Mouse (Mus musculus): ENCODE results near the gene Rapgef5. TPM values are rescaled to one million over a fixed set of nuclear protein-coding genes. Genes with fewer than 3 reads are reported as not detected.
A peak's percentile ranks its signal among the peaks of the same experiment; 100 is the strongest.
"Not testable (repeated sequence)": the region's sequence is repeated elsewhere in the genome, so short reads cannot be mapped to it uniquely, and the experiment has no call there.

Gene Rapgef5
- polyA plus RNA-seq, 1 experiment from 2014 or later: 6.1 TPM

GRCm38 (mm10) chr12:117776841-117777240 lies 260.6 kb downstream of the Rapgef5 start:
- WGBS: 73% methylated on average over 5 of the region's 5 CpGs
- H3K27me3 ChIP-seq (ENCODE audit: low read depth, poor library complexity, severe bottlenecking): no peaks in the 10 kb centered on the region
- no peak overlapping the region for H3K27ac ChIP-seq (replicated peaks)
- H3K4me3 ChIP-seq: no peak overlapping the region
- no peak for DNase-seq (ENCODE audit: low spot score)
- no peaks in the 10 kb centered on the region for H3K36me3 ChIP-seq
- H3K9me3 ChIP-seq (replicated peaks): no peaks in the 10 kb centered on the region
- H3K4me1 ChIP-seq: no peaks in the 10 kb centered on the region

- DNase-seq (ENCODE audit: low spot score): no peak
- H3K4me3 ChIP-seq: no peak overlapping the region
- no peaks in the 10 kb centered on the region for H3K9me3 ChIP-seq (replicated peaks)
- no peaks in the 10 kb centered on the region for H3K36me3 ChIP-seq
- H3K27me3 ChIP-seq (ENCODE audit: low read depth, poor library complexity, severe bottlenecking): no peaks in the 10 kb centered on the region
- H3K27ac ChIP-seq (replicated peaks): no peak overlapping the region
- peaks cover 14% of the 10 kb centered on the region for H3K4me1 ChIP-seq
- WGBS: 61% methylated on average over 2 of the region's 2 CpGs
Observed at GRCm38 (mm10) chr12:117781360-117781759, 265.1 kb downstream of the Rapgef5 start.

GRCm38 (mm10) chr12:117783426-117783825 lies 267.1 kb downstream of the Rapgef5 start:
- no peak for DNase-seq (ENCODE audit: low spot score)
- WGBS: 28% methylated on average over 1 of the region's 1 CpGs
- Histone ChIP-seq H3K9me3 (replicated peaks) (no peaks in the 10 kb centered on the region), H3K4me3 (no peak overlapping the region), H3K4me1 (peaks cover 24% of the 10 kb centered on the region), H3K27me3 (ENCODE audit: low read depth, poor library complexity, severe bottlenecking) (peaks cover 15% of the 10 kb centered on the region), H3K36me3 (no peaks in the 10 kb centered on the region), H3K27ac (replicated peaks) (no peak overlapping the region)

DNA sequence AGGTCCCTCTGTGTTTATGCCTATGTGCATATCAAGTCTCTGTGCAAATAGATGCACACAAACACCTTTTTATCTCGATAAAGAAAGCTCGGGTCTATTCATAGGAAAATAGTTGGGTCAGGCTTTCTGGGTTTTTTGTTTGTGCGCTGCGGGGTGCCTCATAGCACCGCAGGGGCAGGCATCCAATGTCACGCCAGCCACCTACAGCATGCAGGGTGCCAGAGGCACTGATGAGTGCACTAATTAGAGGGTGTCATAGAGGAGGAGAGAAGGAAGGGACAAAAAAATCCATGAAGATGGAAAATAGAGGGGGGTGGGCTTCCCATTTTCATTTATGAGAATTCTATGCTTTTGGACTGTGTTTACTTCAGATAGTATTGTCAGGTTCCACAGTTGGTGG lies 270.3 kb downstream of the Rapgef5 start:
- no peak for DNase-seq (ENCODE audit: low spot score)
- H3K4me3 ChIP-seq: no peak overlapping the region
- H3K9me3 ChIP-seq (replicated peaks): no peaks in the 10 kb centered on the region
- H3K36me3 ChIP-seq: no peaks in the 10 kb centered on the region
- no peak overlapping the region for H3K27ac ChIP-seq (replicated peaks)
- peaks cover 15% of the 10 kb centered on the region for H3K27me3 ChIP-seq (ENCODE audit: low read depth, poor library complexity, severe bottlenecking)
- H3K4me1 ChIP-seq: peaks cover 37% of the 10 kb centered on the region
- WGBS: 24% methylated on average over 6 of the region's 6 CpGs

DNA sequence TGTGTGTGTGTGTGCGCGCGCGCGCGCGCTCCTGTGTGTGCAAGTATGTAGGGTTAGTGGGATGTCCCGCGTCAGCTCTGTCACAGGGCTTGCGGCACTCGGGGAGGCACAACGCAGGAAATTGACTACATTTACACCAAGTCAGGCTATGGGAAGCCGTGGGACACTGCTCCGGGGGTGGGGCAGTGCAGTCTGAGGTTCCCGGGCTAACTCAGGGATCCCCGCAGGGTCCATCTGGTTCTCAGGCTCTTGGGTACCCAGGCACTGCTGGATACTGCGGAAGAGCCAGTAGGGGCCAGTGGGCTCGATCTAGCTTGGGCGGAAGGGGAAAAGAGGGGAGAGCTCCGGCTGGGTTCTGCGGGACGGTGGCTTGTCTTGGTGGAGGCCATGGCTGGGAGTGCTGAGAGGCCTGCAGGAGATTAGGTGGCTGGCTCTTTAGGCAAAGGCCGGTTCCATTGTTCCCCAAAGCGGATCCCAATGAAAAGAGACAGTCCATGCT lies 272.3 kb downstream of the Rapgef5 start:
- 10% methylated on average over 24 of the region's 24 CpGs for WGBS
- peak overlapping the region; percentile 55 for H3K4me3 ChIP-seq
- H3K4me1 ChIP-seq: peaks cover 32% of the 10 kb centered on the region
- H3K27ac ChIP-seq (replicated peaks): peak overlapping the region; percentile 93
- DNase-seq (ENCODE audit: low spot score): peak; percentile 69
- H3K27me3 ChIP-seq (ENCODE audit: low read depth, poor library complexity, severe bottlenecking): peaks cover 15% of the 10 kb centered on the region
- no peaks in the 10 kb centered on the region for H3K9me3 ChIP-seq (replicated peaks)
- H3K36me3 ChIP-seq: no peaks in the 10 kb centered on the region

DNA sequence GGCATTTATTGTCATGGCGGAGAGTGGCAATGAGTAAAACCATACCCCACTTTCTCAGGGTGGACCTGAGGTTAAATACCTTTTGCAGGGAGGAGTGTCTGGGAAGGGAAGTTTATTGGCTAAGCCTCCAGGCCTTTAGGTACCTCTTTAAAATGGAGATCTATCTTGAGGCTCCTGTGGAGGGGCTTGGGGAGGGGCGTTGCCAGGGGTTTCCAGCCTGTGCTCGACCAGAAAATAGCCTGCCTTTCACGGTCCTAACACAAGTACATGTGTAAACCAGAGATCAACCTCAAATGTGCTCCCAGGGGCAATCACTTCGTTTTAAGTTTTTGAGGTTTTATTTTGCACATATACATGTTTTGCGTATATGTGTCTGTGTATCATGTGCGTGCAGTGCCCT lies 272.7 kb downstream of the Rapgef5 start:
- 11% methylated on average over 7 of the region's 7 CpGs for WGBS
- Histone ChIP-seq H3K4me1 (peaks cover 28% of the 10 kb centered on the region), H3K9me3 (replicated peaks) (no peaks in the 10 kb centered on the region), H3K4me3 (peak overlapping the region; percentile 55), H3K27ac (replicated peaks) (peak overlapping the region; percentile 93), H3K36me3 (no peaks in the 10 kb centered on the region), H3K27me3 (ENCODE audit: low read depth, poor library complexity, severe bottlenecking) (peaks cover 15% of the 10 kb centered on the region)
- peak; percentile 69 for DNase-seq (ENCODE audit: low spot score)

DNA sequence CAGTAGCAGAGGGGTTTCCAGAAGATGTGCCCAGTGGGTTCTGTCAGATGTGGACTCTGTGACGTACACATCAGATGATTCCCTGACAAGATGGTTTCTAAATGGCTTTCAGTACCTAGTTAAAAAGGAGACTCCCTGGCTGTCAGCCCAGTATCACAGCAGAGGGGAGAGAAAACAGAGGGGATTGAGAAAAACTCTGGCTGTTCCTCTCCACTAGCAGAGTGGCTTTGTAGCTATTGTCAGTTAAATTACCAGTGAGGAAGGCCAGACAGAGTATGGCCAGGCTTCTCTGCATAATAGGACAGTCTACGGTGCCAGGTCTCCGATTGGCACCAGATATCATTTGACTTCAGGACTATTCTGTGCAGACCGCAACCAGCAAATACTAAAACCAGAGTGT lies 279.0 kb downstream of the Rapgef5 start:
- DNase-seq (ENCODE audit: low spot score): no peak
- Histone ChIP-seq H3K4me1 (no peaks in the 10 kb centered on the region), H3K36me3 (no peaks in the 10 kb centered on the region), H3K27ac (replicated peaks) (no peak overlapping the region), H3K4me3 (no peak overlapping the region), H3K9me3 (replicated peaks) (no peaks in the 10 kb centered on the region), H3K27me3 (ENCODE audit: low read depth, poor library complexity, severe bottlenecking) (no peaks in the 10 kb centered on the region; the same call in 1 of the 2 replicates)
- WGBS: 82% methylated on average over 4 of the region's 4 CpGs

DNA sequence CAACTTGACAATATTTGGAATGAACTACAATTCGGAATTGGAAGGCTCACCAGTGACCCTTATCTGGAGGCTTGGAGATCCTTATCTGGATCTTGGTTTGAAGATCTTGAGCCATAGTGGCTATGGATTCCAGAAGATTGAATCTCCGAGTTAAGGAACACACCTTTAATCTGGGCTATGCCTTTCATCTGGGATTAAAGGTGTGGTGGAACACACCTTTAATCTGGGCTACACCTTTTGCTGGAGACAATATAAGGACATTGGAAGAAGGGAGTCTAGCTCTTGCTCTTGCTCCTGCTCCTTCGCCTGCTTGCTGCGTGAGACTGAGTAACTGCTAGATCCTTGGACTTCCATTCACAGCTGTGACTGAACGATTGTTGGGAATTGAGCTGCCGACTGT lies 287.7 kb downstream of the Rapgef5 start, which contains the start of gene Cdca7l:
Gene Cdca7l, plus strand, starts transcription at position 301 of the 400 bp plus-strand sequence.
- DNase-seq (ENCODE audit: low spot score); H3K36me3 ChIP-seq; H3K4me3 ChIP-seq; H3K9me3 ChIP-seq (replicated peaks): not testable (repeated sequence)
- peaks cover 28% of the 10 kb centered on the region for H3K27me3 ChIP-seq (ENCODE audit: low read depth, poor library complexity, severe bottlenecking)
- peaks cover 36% of the 10 kb centered on the region for H3K4me1 ChIP-seq
- 100% methylated on average over 1 of the region's 6 CpGs for WGBS
- 0 out of 2 replicates have a peak within 1 kb of the TSS, but pooled peaks have one; percentile 2 for H3K27ac ChIP-seq (replicated peaks)

DNA sequence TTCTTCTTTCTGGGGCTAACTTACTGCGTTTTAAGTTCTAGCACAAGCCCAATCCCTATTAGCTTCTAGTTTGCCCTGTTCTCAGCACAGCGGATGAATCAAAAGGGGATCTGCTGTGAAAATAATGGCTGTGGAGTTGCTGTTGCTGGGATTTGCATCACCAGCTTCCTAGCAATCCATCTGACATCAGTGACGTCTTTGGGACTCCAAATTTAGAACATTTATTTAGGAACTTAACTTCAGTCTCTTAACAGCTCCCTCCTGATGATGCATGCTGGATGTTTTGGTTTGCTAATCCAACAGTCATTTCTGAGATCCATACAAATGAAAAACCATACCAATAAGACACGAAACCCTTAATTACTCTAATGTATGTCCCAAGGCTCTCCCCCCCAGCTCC lies 289.3 kb downstream of the Rapgef5 start:
- Histone ChIP-seq H3K9me3 (replicated peaks) (no peaks in the 10 kb centered on the region), H3K4me3 (no peak overlapping the region), H3K4me1 (peaks cover 52% of the 10 kb centered on the region), H3K27me3 (ENCODE audit: low read depth, poor library complexity, severe bottlenecking) (peaks cover 34% of the 10 kb centered on the region), H3K27ac (replicated peaks) (0 out of 2 replicates have a peak overlapping the region, but pooled peaks have one; percentile 2), H3K36me3 (no peaks in the 10 kb centered on the region)
- no peak for DNase-seq (ENCODE audit: low spot score)
- WGBS: 83% methylated on average over 4 of the region's 4 CpGs

GRCm38 (mm10) chr12:117806007-117806451 lies 289.8 kb downstream of the Rapgef5 start:
- Histone ChIP-seq H3K27ac (replicated peaks) (no peak overlapping the region), H3K4me1 (peaks cover 54% of the 10 kb centered on the region), H3K36me3 (no peaks in the 10 kb centered on the region), H3K4me3 (no peak overlapping the region), H3K27me3 (ENCODE audit: low read depth, poor library complexity, severe bottlenecking) (peaks cover 34% of the 10 kb centered on the region), H3K9me3 (replicated peaks) (no peaks in the 10 kb centered on the region)
- WGBS: 52% methylated on average over 12 of the region's 12 CpGs
- DNase-seq (ENCODE audit: low spot score): no peak

DNA sequence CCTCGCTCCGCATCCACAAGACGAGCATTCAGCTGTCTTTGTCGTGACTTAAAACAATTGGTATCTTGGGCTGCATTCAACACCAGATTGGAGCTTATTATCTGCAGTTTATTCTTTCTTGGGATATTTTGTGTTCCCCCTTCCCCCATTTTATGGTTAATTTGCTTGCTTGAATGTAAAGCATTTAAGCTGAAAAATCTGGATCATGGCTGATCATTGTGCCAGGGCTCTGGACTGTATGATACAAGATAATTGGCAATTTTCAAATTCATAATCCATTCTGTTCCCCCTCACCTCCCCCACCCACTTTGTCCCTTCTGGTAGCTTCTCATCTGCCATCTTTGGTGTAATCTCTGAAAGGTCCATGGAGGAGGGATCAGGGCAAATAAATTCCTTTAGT lies 290.2 kb downstream of the Rapgef5 start:
- Histone ChIP-seq H3K4me1 (peaks cover 54% of the 10 kb centered on the region), H3K27ac (replicated peaks) (no peak overlapping the region), H3K36me3 (no peaks in the 10 kb centered on the region), H3K4me3 (no peak overlapping the region), H3K9me3 (replicated peaks) (no peaks in the 10 kb centered on the region), H3K27me3 (ENCODE audit: low read depth, poor library complexity, severe bottlenecking) (peaks cover 37% of the 10 kb centered on the region)
- DNase-seq (ENCODE audit: low spot score): no peak
- 57% methylated on average over 4 of the region's 4 CpGs for WGBS

DNA sequence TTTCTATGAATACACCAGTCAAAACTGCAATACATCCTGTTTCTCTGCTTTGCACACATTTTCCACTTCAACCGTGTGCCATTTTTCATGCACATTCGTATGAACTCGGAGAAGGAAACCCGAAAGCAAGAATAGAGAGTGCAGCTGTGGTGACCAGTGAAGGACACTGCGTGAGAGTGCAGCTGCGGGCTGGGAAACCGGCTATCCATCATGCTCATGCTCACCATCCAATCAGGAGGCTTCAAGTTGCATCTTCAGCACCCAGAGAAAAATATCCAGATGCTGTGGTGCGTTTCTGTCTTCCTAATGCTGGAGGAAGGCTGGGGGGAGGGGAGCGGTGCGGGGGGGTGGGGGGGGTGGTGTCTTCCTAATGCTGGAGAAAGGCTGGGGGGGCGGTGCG lies 291.4 kb downstream of the Rapgef5 start:
- no peaks in the 10 kb centered on the region for H3K9me3 ChIP-seq (replicated peaks)
- H3K27me3 ChIP-seq (ENCODE audit: low read depth, poor library complexity, severe bottlenecking): peaks cover 41% of the 10 kb centered on the region
- peak overlapping the region; percentile 73 for H3K27ac ChIP-seq (replicated peaks)
- peaks cover 54% of the 10 kb centered on the region for H3K4me1 ChIP-seq
- peak overlapping the region; percentile 42 for H3K4me3 ChIP-seq
- no peaks in the 10 kb centered on the region for H3K36me3 ChIP-seq
- peak; percentile 19 for DNase-seq (ENCODE audit: low spot score)
- 48% methylated on average over 12 of the region's 12 CpGs for WGBS

DNA sequence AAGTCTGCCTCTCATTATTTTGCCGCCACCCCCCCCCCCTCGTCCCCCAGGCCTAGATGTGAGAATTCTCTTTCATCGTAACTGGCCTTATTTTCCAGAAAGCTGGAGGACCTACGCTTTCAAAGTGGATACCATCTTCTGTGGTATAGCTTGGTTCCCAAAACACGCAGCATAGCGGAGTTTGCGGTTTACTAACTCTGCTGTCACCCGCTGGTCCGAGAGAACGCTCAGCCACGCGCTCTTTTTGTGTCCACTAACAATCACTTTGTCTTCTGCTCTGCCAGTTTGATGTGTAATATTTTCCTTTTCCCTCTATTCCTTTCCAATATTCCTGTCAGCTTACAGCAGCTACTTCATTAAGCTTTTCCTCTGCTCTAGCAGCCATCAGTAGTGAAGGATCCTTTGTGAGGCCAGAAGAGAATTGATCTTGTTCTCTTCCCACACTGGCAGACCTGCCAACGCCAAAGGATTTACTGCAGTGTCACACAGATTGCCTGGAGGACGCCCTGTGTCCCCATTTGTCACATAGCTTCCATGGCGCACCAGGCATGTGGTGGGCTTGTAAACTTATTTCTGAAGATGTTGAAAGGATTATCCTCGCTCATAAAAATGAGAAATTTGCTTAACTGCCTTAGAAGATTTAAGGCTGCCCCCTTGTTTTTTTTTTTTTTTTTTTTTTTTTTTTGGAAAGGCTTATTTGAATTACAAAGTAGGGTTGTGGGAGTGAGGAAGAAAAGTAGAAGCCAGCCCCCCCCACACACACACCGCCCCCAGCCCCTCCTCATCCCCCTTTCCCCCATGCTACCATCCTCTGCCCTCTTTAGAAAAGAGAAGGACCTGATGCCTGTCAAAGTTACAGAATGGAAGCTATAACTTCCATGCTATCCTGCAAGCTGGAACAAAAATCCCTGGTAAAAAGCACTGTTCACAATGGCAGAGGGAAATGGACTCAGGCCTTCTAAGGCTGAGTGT lies 292.4 kb downstream of the Rapgef5 start:
- H3K27me3 ChIP-seq (ENCODE audit: low read depth, poor library complexity, severe bottlenecking): peaks cover 41% of the 10 kb centered on the region
- no peaks in the 10 kb centered on the region for H3K9me3 ChIP-seq (replicated peaks)
- H3K4me1 ChIP-seq: peaks cover 54% of the 10 kb centered on the region
- H3K4me3 ChIP-seq: peak overlapping the region; percentile 42
- H3K36me3 ChIP-seq: no peaks in the 10 kb centered on the region
- WGBS: 44% methylated on average over 17 of the region's 17 CpGs
- peak overlapping the region; percentile 73 for H3K27ac ChIP-seq (replicated peaks)
- DNase-seq (ENCODE audit: low spot score): peak; percentile 53

Data from midbrain, embryonic 10.5 days (tissue).